Mouse (Mus musculus) forebrain, embryonic 13.5 days (tissue): ENCODE measurements around the gene Tsc22d4. TPM values are rescaled to one million over a fixed set of nuclear protein-coding genes. Genes with fewer than 3 reads are reported as not detected.
"Not testable (repeated sequence)": the region's sequence is repeated elsewhere in the genome, so short reads cannot be mapped to it uniquely, and the experiment has no call there.

ENCODE experiments used
- ATAC-seq: fragments of 200-750 bp; cut with Nextera tagmentation; 2 replicates; pipeline ENCODE4 v1.8.0; 2017
- H3K27ac ChIP-seq: fragments of 300-500 bp; sonication (generic); 2 replicates; pipeline ENCODE4 v1.5.1; 2015; ENCODE audit warnings: inconsistent platforms, mild to moderate bottlenecking, moderate library complexity
- H3K27me3 ChIP-seq: fragments of 300-500 bp; sonication (generic); 2 replicates; pipeline ENCODE4 v1.6.1; 2015; ENCODE audit warnings: mild to moderate bottlenecking, inconsistent platforms
- H3K36me3 ChIP-seq: fragments of 300-500 bp; sonication (generic); 2 replicates; pipeline ENCODE4 v1.6.1; 2015; ENCODE audit warnings: mild to moderate bottlenecking, inconsistent platforms; ENCODE audit not compliant: poor library complexity, severe bottlenecking
- H3K4me1 ChIP-seq: fragments of 300-500 bp; sonication (generic); 2 replicates; pipeline ENCODE4 v1.6.1; 2015; ENCODE audit warnings: inconsistent platforms
- H3K4me2 ChIP-seq: fragments of 300-500 bp; sonication (generic); 2 replicates; pipeline ENCODE4 v1.6.1; 2015; ENCODE audit warnings: inconsistent platforms, mild to moderate bottlenecking, moderate library complexity
- H3K4me3 ChIP-seq: fragments of 300-500 bp; sonication (generic); 2 replicates; pipeline ENCODE4 v1.5.1; 2015; ENCODE audit warnings: mild to moderate bottlenecking, inconsistent platforms
- H3K9ac ChIP-seq: fragments of 300-500 bp; sonication (generic); 2 replicates; pipeline ENCODE4 v1.6.1; 2015; ENCODE audit warnings: mild to moderate bottlenecking, inconsistent platforms
- H3K9me3 ChIP-seq: fragments of 300-500 bp; sonication (generic); replicated peaks from 2 replicates; pipeline ENCODE4 v1.6.1; 2016; ENCODE audit warnings: inconsistent platforms
- WGBS: fragments of 180-500 bp; shearing (Covaris S2); methylation state at CpG from one replicate; pipeline ENCODE4 v1.1.7; 2015; 5-methylcytosine and 5-hydroxymethylcytosine counted together
- polyA plus RNA-seq: library from polyadenylated mRNA; unstranded; fragments of >200 nt; fragmentation: Nextera tagmentation; extraction: Ambion mirVana; gene quantifications from 2 replicates; pipeline ENCODE4 v1.2.1, GENCODE M21; 2015

Tsc22d4 gene
- polyA plus RNA-seq, 1 experiment from 2014 or later = 64.3 TPM

DNA sequence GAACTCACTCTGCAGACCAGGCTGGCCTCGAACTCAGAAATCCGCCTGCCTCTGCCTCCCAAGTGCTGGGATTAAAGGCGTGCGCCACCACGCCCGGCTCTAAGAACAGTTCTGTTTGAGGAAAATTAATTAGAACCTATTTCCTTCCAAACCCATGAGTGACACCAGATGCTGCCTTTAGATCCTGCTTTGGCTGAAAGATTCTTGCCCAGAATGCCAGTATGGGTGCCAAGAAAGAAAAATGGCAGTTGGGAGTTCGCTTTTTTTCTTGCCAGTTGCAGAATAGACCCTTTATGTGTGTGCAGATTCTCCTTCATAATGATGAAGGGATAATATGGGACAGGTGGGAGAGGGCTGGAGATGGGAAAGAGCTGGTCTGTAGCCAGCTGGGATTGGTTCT, 1.3 kb upstream of the Tsc22d4 start:
- Histone ChIP-seq H3K27ac (peak overlapping the region; percentile 12), H3K4me1 (peaks cover 55% of the 10 kb centered on the region), H3K4me2 (no peak overlapping the region), H3K27me3 (no peaks in the 10 kb centered on the region), H3K9ac (no peak overlapping the region), H3K36me3 (peaks cover 1% of the 10 kb centered on the region; the same call in 1 of the 2 replicates), H3K9me3 (no peaks in the 10 kb centered on the region), H3K4me3 (no peak overlapping the region)
- 74% methylated on average over 7 of the region's 7 CpGs for WGBS
- no peak for ATAC-seq

DNA sequence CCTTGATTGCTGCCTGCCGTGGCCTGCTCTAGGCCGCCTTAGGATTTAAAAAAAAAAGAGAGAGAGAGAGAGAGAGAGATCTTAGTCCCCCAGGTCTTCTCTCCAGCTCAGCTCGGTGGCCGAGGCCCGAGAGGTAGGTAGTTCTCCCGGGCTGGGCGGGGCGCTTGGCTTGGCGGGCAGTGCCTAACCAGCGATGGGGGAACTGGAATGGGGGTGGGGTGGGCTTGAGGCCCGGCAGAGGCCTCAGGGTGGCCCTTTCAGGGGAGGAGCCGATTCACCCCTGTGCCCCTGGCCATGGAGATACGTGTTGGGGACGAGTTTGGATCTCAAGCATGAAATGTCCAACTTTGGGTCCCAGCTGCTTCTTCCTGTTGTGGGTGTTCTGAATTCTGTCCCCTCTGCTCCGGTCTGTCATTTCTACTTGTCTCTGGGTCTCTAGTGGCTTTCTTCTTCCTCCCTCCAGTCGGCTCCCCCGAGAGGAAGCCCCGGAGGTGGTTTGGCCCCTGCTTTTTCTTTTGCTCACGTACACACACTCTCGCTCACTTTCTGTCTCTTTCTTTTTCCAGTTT, 836 bp downstream of the Tsc22d4 start:
- Histone ChIP-seq H3K9me3 (no peaks in the 10 kb centered on the region), H3K4me1 (peaks cover 47% of the 10 kb centered on the region), H3K9ac (peak overlapping the region; percentile 84), H3K4me2 (peak overlapping the region; percentile 99), H3K4me3 (peak overlapping the region; percentile 69), H3K27ac (peak overlapping the region; percentile 94), H3K36me3 (peaks cover 14% of the 10 kb centered on the region), H3K27me3 (no peaks in the 10 kb centered on the region)
- ATAC-seq = peak; percentile 6; the same call in 1 of the 2 replicates
- 0% methylated on average over 20 of the region's 20 CpGs for WGBS

DNA sequence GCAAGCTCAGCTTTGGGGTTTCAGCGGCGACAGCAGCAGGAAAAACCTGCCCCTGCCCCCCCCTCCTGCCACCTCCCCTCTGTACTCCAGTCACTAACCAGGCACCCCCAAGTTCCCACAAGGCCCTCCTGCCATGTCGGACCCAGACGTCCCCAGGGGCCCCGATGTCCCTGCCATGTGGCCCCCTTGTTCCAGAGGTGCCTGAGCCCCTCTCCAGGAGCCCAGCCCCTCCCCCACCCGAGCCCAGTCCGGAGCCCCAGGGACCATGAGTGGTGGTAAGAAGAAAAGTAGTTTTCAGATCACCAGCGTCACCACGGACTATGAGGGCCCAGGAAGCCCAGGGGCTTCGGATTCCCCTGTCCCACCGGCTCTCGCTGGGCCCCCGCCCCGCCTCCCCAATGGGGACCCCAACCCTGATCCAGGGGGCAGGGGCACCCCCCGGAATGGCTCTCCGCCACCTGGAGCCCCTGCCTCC, 1.4 kb downstream of the Tsc22d4 start:
- H3K27me3 ChIP-seq = no peaks in the 10 kb centered on the region
- peak overlapping the region; percentile 69 for H3K4me3 ChIP-seq
- H3K9me3 ChIP-seq = no peaks in the 10 kb centered on the region
- peaks cover 19% of the 10 kb centered on the region for H3K36me3 ChIP-seq
- peak overlapping the region; percentile 99 for H3K4me2 ChIP-seq
- peak overlapping the region; percentile 84 for H3K9ac ChIP-seq
- WGBS = 1% methylated on average over 16 of the region's 16 CpGs
- no peak for ATAC-seq
- peak overlapping the region; percentile 94 for H3K27ac ChIP-seq
- peaks cover 41% of the 10 kb centered on the region for H3K4me1 ChIP-seq

DNA sequence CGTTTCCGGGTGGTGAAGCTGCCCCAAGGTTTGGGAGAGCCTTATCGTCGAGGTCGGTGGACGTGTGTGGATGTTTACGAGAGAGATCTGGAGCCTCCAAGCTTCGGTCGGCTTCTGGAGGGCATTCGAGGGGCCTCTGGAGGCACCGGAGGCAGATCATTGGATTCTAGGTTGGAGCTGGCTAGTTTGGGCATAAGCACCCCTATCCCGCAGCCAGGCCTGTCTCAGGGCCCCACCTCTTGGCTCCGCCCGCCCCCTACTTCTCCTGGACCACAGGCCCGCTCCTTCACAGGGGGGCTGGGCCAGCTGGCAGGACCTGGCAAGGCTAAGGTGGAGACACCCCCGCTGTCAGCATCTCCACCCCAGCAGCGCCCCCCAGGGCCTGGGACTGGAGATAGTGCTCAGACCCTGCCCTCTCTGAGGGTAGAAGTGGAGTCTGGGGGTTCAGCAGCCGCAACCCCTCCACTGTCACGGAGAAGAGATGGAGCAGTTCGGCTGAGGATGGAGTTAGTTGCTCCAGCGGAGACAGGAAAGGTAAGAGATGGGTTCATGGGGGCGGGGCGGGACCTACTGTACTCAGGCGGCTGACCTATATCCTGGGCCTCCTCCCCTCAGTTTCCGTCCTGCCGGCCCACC, 1.9 kb downstream of the Tsc22d4 start:
- peak overlapping the region; percentile 84 for H3K9ac ChIP-seq
- peaks cover 24% of the 10 kb centered on the region for H3K36me3 ChIP-seq
- ATAC-seq = no peak
- peak overlapping the region; percentile 69 for H3K4me3 ChIP-seq
- peak overlapping the region; percentile 94 for H3K27ac ChIP-seq
- peak overlapping the region; percentile 99 for H3K4me2 ChIP-seq
- H3K27me3 ChIP-seq = no peaks in the 10 kb centered on the region
- H3K4me1 ChIP-seq = peaks cover 40% of the 10 kb centered on the region
- H3K9me3 ChIP-seq = no peaks in the 10 kb centered on the region
- WGBS = 6% methylated on average over 26 of the region's 26 CpGs

DNA sequence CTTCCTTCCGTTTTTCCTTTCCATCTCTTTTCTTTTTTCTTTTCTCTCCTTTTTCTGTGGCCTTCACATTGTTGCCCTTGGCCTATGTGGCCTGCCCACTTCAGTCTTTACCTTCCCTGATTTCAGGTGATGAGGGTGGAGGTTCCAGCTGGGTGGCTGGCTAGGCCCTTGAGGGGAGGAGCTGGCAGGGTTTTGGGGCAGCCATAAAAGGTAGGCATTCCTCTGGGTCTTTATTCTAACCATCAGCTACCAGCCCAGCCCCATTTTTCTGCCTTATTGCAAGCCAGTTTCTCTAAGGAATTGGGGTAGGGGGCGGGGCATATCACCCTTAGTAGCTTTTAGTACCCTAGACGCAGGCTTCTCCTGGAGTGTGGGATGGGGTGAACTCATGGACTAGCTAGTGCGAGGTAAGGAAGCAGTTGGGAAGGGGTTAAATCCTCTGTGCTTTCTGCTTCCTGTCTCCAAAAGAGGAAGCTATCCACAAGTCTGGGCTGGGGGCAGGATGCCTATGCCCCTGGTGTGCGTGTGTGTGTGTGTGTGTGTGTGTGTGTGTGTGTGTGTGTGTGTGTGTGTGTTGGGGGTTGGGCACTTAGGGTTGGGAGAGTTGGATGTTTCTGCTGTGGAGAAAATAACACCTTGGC, 2.7 kb downstream of the Tsc22d4 start:
- 32% methylated on average over 5 of the region's 5 CpGs for WGBS
- Histone ChIP-seq H3K9me3 (no peaks in the 10 kb centered on the region), H3K36me3 (peaks cover 32% of the 10 kb centered on the region), H3K4me2 (peak overlapping the region; percentile 99), H3K27me3 (no peaks in the 10 kb centered on the region), H3K4me3 (peak overlapping the region; percentile 69), H3K27ac (peak overlapping the region; percentile 7), H3K9ac (peak overlapping the region; percentile 84), H3K4me1 (peaks cover 40% of the 10 kb centered on the region)
- ATAC-seq = no peak

DNA sequence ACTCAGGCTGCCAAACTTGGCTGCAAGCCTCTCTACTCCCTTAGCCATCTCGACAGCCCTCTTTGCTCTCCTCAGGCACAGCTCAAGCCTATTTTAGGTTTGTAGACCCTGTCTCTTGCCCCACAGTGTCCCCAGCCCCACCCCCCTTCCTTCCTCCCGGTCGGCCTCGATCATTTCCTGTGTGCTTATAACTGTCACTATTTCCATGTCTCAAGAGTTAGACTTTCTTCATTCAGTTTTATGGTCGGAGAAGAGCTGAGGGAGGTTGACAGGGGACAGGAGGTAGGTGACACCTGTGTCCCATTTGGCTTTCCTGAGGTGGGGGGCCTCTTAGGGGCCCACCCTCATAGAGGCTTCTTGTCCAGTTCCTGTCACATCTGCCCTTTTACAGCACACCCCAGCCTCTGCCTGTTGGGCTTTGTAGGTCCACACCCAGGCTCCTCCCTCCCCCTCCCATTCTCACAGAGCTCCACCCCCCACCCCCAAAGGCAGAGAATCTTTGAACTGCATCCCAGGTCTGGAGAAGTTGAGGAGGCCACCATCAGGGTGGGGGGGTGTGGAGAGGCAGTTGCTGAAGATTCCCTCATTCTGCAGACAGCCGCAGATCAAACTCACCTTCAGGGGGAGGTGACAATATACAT, 3.8 kb downstream of the Tsc22d4 start:
- 85% methylated on average over 6 of the region's 6 CpGs for WGBS
- no peak overlapping the region for H3K27ac ChIP-seq
- ATAC-seq = no peak

DNA sequence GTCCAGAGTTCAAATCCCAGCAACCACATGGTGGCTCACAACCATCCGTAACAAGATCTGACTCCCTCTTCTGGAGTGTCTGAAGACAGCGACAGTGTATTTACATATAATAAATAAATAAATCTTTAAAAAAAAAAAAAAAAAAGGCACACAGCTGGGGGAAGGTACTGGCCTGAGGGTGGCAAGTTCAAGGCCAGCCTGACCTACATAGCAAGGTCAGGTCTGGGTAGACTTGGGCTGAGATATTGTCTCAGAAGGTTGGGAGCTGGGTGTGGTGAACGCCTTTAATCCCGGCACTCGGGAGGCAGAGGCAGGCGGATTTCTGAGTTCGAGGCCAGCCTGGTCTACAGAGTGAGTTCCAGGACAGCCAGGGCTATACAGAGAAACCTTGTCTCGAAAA, 4.7 kb downstream of the Tsc22d4 start:
- not testable (repeated sequence) for H3K4me3 ChIP-seq, H3K27me3 ChIP-seq, H3K9ac ChIP-seq, H3K9me3 ChIP-seq, H3K4me2 ChIP-seq, H3K27ac ChIP-seq, ATAC-seq
- Histone ChIP-seq H3K36me3 (peaks cover 44% of the 10 kb centered on the region), H3K4me1 (peaks cover 42% of the 10 kb centered on the region)
- 95% methylated on average over 6 of the region's 8 CpGs for WGBS

More for the DNA sequence above, 3.8 kb downstream of the Tsc22d4 start:
- Histone ChIP-seq H3K9me3 (no peaks in the 10 kb centered on the region), H3K36me3 (peaks cover 42% of the 10 kb centered on the region), H3K4me1 (peaks cover 40% of the 10 kb centered on the region), H3K4me2 (peak overlapping the region; percentile 99), H3K9ac (no peak overlapping the region), H3K4me3 (no peak overlapping the region), H3K27me3 (no peaks in the 10 kb centered on the region)

DNA sequence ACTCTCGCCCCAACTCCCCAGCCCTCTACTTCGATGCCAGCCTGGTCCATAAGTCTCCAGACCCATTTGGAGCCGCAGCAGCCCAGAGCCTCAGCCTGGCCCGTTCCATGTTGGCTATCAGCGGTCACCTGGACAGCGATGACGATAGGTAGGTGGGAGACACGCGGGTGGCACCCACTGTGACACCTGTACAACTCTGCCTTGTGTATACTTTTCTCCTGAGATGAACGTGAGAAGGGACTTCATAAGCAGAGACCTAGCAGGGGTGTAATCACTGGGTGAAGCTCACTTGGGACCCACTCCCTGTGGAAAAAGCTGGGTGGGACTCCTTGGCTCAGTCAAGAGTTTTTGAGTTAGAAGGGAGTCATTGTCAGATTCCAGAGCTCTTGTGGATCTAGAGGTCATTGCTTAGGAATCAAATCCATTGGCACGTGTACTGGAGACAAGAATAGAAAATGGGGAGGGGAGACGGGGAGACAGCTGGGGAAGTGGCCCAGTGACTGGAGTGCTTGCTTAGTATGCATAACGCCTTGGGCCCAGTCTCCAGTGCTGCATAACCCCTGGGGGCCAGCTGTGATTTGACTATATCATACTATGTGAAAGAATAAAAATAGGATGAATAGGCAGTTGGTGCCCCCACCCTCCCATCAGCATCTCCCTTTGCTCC, 5.8 kb downstream of the Tsc22d4 start:
- no peak overlapping the region for H3K4me2 ChIP-seq
- WGBS = 93% methylated on average over 13 of the region's 13 CpGs
- ATAC-seq = no peak
- no peaks in the 10 kb centered on the region for H3K9me3 ChIP-seq
- H3K27ac ChIP-seq = no peak overlapping the region
- no peak overlapping the region for H3K4me3 ChIP-seq
- H3K27me3 ChIP-seq = no peaks in the 10 kb centered on the region
- no peak overlapping the region for H3K9ac ChIP-seq
- H3K4me1 ChIP-seq = peaks cover 46% of the 10 kb centered on the region
- H3K36me3 ChIP-seq = peaks cover 54% of the 10 kb centered on the region

DNA sequence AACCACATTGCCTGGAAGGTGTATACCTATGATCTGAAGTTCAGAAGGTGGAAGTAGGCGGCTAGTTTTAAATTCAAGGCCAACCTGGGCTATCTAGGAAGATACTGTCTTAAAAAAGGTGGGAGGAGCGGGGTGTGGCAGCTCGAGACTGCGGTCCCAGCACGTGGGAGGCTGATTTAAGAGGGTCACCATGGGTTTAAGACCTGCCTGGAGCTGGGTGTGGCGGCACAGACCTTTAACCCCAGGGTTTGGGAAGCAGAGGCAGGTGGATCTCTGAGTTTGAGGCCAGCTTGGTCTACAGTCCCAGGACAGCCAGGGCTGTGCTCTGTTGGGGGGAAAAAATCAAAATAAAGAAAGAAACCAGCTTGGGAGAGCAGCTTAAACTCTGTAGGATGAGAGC, 6.5 kb downstream of the Tsc22d4 start:
- Histone ChIP-seq H3K4me3 (no peak overlapping the region), H3K27me3 (no peaks in the 10 kb centered on the region), H3K4me2 (no peak overlapping the region), H3K4me1 (peaks cover 44% of the 10 kb centered on the region), H3K27ac (no peak overlapping the region), H3K9ac (no peak overlapping the region), H3K9me3 (no peaks in the 10 kb centered on the region), H3K36me3 (peaks cover 57% of the 10 kb centered on the region)
- WGBS = 85% methylated on average over 6 of the region's 6 CpGs
- ATAC-seq = no peak

DNA sequence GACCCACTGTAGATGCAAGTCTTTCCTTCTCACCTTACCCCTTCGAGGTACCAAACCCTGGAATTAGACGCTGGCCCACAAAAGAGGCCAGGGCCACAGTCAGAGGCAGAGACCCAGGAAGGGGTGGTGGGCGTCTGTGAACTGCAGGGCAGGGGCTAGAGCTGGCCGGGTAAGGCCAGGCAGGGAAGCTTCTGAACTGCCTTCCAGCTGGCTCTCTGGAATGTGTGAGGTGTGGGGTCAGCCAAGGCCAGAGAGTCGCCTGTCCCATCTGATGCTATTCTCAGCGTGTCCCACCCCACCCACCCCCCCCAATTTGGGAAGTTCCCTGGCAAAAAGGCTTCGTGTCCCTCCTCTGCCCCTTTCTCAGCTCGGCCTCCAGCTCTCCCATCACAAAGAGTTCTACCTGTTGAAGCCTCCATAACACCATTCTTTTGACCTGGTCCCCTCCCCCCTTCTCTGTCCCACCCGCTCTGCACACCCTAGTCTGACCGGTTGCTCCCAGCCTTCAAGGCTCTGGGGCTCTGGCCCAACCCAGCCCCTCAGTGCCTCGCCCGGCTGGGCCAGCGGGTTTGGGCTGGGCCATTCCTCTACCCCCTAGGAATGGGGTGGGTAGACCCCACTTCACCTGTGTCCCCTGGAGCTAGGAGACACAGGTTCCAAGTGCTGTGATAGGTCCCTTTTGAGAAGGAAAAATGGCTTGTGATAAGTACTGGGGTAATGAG, 7.7 kb downstream of the Tsc22d4 start:
- Histone ChIP-seq H3K4me1 (peaks cover 44% of the 10 kb centered on the region), H3K27ac (no peak overlapping the region), H3K27me3 (no peaks in the 10 kb centered on the region), H3K9me3 (no peaks in the 10 kb centered on the region), H3K9ac (no peak overlapping the region), H3K36me3 (peaks cover 62% of the 10 kb centered on the region), H3K4me2 (no peak overlapping the region), H3K4me3 (no peak overlapping the region)
- WGBS = 87% methylated on average over 13 of the region's 13 CpGs
- ATAC-seq = no peak

DNA sequence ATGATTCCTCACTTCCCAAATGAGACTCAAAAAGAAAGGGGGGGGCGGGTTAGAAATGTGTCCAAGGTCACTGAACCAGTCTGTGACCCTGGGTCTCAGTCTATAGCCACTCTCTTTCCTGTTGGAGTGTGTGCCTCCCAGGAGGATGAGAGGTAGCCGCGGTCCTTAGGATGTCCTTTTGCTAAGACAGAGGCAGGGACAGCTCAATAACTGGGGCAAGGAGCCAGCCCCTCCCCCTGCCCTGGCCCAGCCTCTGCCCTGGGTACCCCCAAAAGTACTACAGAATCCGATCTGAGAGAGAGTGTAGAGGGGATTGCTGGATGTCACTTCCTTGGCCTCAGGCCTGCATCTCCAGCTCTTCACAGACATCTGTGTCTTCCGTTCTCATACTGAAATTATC, 9.9 kb downstream of the Tsc22d4 start:
- Histone ChIP-seq H3K27ac (peak overlapping the region; percentile 62), H3K9ac (no peak overlapping the region)

More for the DNA sequence above, 9.9 kb downstream of the Tsc22d4 start:
- no peaks in the 10 kb centered on the region for H3K9me3 ChIP-seq
- H3K4me1 ChIP-seq = peaks cover 52% of the 10 kb centered on the region
- H3K27me3 ChIP-seq = no peaks in the 10 kb centered on the region
- no peak overlapping the region; the same call in 1 of the 2 replicates for H3K4me2 ChIP-seq
- ATAC-seq = no peak
- H3K4me3 ChIP-seq = no peak overlapping the region
- 86% methylated on average over 5 of the region's 5 CpGs for WGBS
- H3K36me3 ChIP-seq = peaks cover 65% of the 10 kb centered on the region
